In the genomic region with DNA sequence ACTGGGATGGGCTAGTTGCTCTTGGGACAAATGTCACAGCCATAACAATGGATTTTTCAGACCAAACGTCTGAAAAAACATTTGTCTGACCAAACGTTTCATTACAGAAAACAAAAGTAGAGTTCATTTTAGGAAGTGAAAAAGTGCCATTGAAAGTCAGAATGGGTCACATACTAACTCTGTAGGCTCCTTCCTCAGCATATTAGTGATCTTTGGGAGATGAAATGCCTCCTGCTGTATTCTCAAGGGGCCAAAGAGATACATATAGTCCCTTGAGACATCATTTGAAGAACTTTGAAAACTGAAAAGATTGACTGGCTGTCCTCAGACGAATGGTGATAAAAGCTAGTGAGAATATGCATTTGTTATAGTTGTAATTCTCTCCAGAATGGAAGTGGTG, we compare ENCODE assay signal across 29 mouse cellular contexts. TPM values are rescaled to one million over a fixed set of nuclear protein-coding genes. Genes with fewer than 3 reads are reported as not detected.
"Had no signal": no experiment of that assay in that cellular context is flagged by ENCODE, and none has a peak within 500 bp of the region (broad histone marks: within the 10 kb centered on the region; RNA-seq: fewer than 3 reads in every experiment).

No protein-coding gene starts in this region.

- H3K36me3 ChIP-seq: embryonic facial prominence, embryonic 10.5 days; embryonic facial prominence, embryonic 12.5 days; embryonic facial prominence, embryonic 13.5 days; embryonic facial prominence, embryonic 15.5 days; forebrain, embryonic 10.5 days; forebrain, embryonic 12.5 days; forebrain, embryonic 15.5 days had no signal

- H3K9ac ChIP-seq: embryonic facial prominence, embryonic 12.5 days; embryonic facial prominence, embryonic 13.5 days; embryonic facial prominence, embryonic 15.5 days; forebrain, embryonic 12.5 days; forebrain, embryonic 13.5 days; forebrain, embryonic 15.5 days; forebrain, postnatal 0 days had no signal

- H3K4me2 ChIP-seq: embryonic facial prominence, embryonic 12.5 days; embryonic facial prominence, embryonic 13.5 days; embryonic facial prominence, embryonic 15.5 days; forebrain, embryonic 12.5 days; forebrain, embryonic 13.5 days; forebrain, embryonic 15.5 days had no signal

- H3K27ac ChIP-seq: embryonic facial prominence, embryonic 10.5 days; embryonic facial prominence, embryonic 12.5 days; embryonic facial prominence, embryonic 13.5 days; embryonic facial prominence, embryonic 15.5 days; forebrain, embryonic 10.5 days; forebrain, embryonic 12.5 days; forebrain, embryonic 13.5 days; forebrain, embryonic 15.5 days; heart, adult 2 months had no signal

- H3K4me1 ChIP-seq: embryonic facial prominence, embryonic 10.5 days; embryonic facial prominence, embryonic 12.5 days; embryonic facial prominence, embryonic 13.5 days; embryonic facial prominence, embryonic 15.5 days; forebrain, embryonic 10.5 days; forebrain, embryonic 12.5 days; forebrain, embryonic 13.5 days; forebrain, embryonic 15.5 days had no signal

- DNase-seq: cerebellum, adult 9-10 months; cerebellum, adult 9-11 months; cerebellum, postnatal 10 days; cerebellum, postnatal 14 days; cerebellum, postnatal 25 days; cerebellum, postnatal 36 days; embryo, embryonic 11 days; forebrain, postnatal 0 days; gastrocnemius, postnatal 10 days; gastrocnemius, postnatal 14 days; gastrocnemius, postnatal 25 days; gastrocnemius, postnatal 36 days; heart, adult 11 months; heart, adult 18-20 months; heart, adult 2 months had no signal

- H3K9me3 ChIP-seq: embryonic facial prominence, embryonic 10.5 days; embryonic facial prominence, embryonic 12.5 days; embryonic facial prominence, embryonic 13.5 days; embryonic facial prominence, embryonic 15.5 days; forebrain, embryonic 10.5 days; forebrain, embryonic 12.5 days; forebrain, embryonic 13.5 days; forebrain, embryonic 15.5 days had no signal

- ATAC-seq: forebrain, embryonic 13.5 days; forebrain, embryonic 14.5 days; forebrain, embryonic 15.5 days; forebrain, embryonic 16.5 days; forebrain, postnatal 0 days had no signal

- H3K27me3 ChIP-seq: embryonic facial prominence, embryonic 12.5 days; embryonic facial prominence, embryonic 13.5 days; embryonic facial prominence, embryonic 15.5 days; forebrain, embryonic 12.5 days; forebrain, embryonic 13.5 days; forebrain, embryonic 15.5 days had no signal

- H3K4me3 ChIP-seq: embryonic facial prominence, embryonic 10.5 days; embryonic facial prominence, embryonic 12.5 days; embryonic facial prominence, embryonic 13.5 days; embryonic facial prominence, embryonic 15.5 days; erythroblast, embryonic 14.5 days; forebrain, embryonic 10.5 days; forebrain, embryonic 12.5 days; forebrain, embryonic 13.5 days; forebrain, embryonic 15.5 days; heart, adult 2 months had no signal

RNA-seq across cellular contexts. Expression of gene Eci3, which starts 56.8 kb away (rescaled TPM):
- total RNA-seq: common myeloid progenitor, adult 5-6 weeks; forebrain, postnatal 0 days; granulocyte monocyte progenitor cell, adult 5-6 weeks had no signal
- polyA plus RNA-seq: cortical plate, adult 2 months; erythroblast, embryonic 14.5 days; forebrain, embryonic 13.5 days had no signal
